8 mouse cellular contexts compared by ENCODE assay signal in the genomic region with DNA sequence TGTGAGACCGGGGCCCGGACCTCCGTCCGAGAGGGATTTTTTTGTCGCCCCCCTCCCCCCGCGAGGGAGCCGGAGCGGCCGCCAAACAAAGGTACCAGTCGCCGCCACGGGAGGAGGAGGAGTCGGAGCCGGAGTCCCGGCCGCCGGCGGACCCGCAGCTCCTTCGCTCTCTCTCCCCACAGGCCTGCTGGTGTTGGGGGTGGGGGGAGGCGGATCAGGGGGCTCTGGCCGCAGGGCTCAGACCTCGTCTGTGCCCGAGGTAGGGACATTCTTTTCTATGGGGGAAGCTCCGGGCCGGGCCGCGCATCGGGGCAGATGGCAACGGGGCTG. TPM values are rescaled to one million over a fixed set of nuclear protein-coding genes. Genes with fewer than 3 reads are reported as not detected.
DNase-seq lines count a peak whose midpoint lies in the region; ATAC-seq and TF ChIP-seq lines count a peak whose summit lies in the region.

No protein-coding gene starts in this region.

- peak overlapping the region; percentile 97 for H3K27ac ChIP-seq in kidney, embryonic 14.5 days (ENCODE audit: low read depth, low read length)
- H3K27ac ChIP-seq in bone marrow, adult 2 months (ENCODE audit: control insufficient read depth, insufficient read depth, low read depth, low read length, poor library complexity) = peak overlapping the region; percentile 97
- peak overlapping the region; percentile 97 for H3K27ac ChIP-seq in hindbrain, embryonic 12.5 days
- peak overlapping the region; percentile 98 for H3K27ac ChIP-seq in midbrain, embryonic 12.5 days (replicated peaks)

- no peak for TF ChIP-seq CTCF in bone marrow, adult 2 months (IDR thresholded peaks at IDR 0.05; ENCODE audit: control insufficient read depth, insufficient read depth, low read length)

- H3K4me3 ChIP-seq in kidney, embryonic 14.5 days (ENCODE audit: low read length) = peak overlapping the region; percentile 96
- H3K4me3 ChIP-seq in bone marrow, adult 2 months (replicated peaks; ENCODE audit: control insufficient read depth, low read depth, low read length) = peak overlapping the region; percentile 76
- H3K4me3 ChIP-seq in hindbrain, embryonic 12.5 days = peak overlapping the region; percentile 100
- peak overlapping the region; percentile 100 for H3K4me3 ChIP-seq in midbrain, embryonic 12.5 days

- ATAC-seq in kidney, embryonic 14.5 days (ENCODE audit: low FRiP score, low TSS enrichment) = peak; percentile 61
- peak; percentile 56 for ATAC-seq in hindbrain, embryonic 12.5 days (ENCODE audit: low FRiP score)
- peak; percentile 51 for ATAC-seq in midbrain, embryonic 12.5 days (ENCODE audit: low FRiP score, low read depth)

- peaks cover 7% of the 10 kb centered on the region; the same call in 1 of the 2 replicates for H3K36me3 ChIP-seq in kidney, embryonic 14.5 days (ENCODE audit: control insufficient read depth, insufficient read depth, low read length)
- peaks cover 11% of the 10 kb centered on the region; the same call in 1 of the 2 replicates for H3K36me3 ChIP-seq in hindbrain, embryonic 12.5 days
- peaks cover 3% of the 10 kb centered on the region; the same call in 1 of the 2 replicates for H3K36me3 ChIP-seq in midbrain, embryonic 12.5 days

- intact Hi-C loops in left cerebral cortex, postnatal 25 days (cut with DNase I) = loop anchor here (1.0 to 5.0 kb wide), 3 partner anchors 25 to 109 kb away; a partner anchor contains a TSS

- no peak for DNase-seq in kidney, adult 18-20 months
- DNase-seq in retina, postnatal 1 day = no peak
- no peak for DNase-seq in left cerebral cortex, postnatal 25 days (ENCODE audit: low spot score in 2 of 2)
- DNase-seq in ovary, postnatal 10 days (ENCODE audit: low spot score) = no peak

- peak overlapping the region; percentile 94 for H3K9ac ChIP-seq in kidney, embryonic 14.5 days (ENCODE audit: low read depth, low read length)
- H3K9ac ChIP-seq in hindbrain, embryonic 12.5 days = peak overlapping the region; percentile 99
- H3K9ac ChIP-seq in midbrain, embryonic 12.5 days (replicated peaks) = peak overlapping the region; percentile 100

- H3K4me1 ChIP-seq in kidney, embryonic 14.5 days (ENCODE audit: control insufficient read depth, insufficient read depth, low read length) = no peaks in the 10 kb centered on the region
- no peaks in the 10 kb centered on the region; the same call in 1 of the 2 replicates for H3K4me1 ChIP-seq in bone marrow, adult 2 months (ENCODE audit: control insufficient read depth, insufficient read depth, low read length)
- peaks cover 29% of the 10 kb centered on the region for H3K4me1 ChIP-seq in hindbrain, embryonic 12.5 days
- peaks cover 24% of the 10 kb centered on the region for H3K4me1 ChIP-seq in midbrain, embryonic 12.5 days

- H3K27me3 ChIP-seq in kidney, embryonic 14.5 days (ENCODE audit: control insufficient read depth, insufficient read depth, low read length) = no peaks in the 10 kb centered on the region
- H3K27me3 ChIP-seq in hindbrain, embryonic 12.5 days = no peaks in the 10 kb centered on the region
- H3K27me3 ChIP-seq in midbrain, embryonic 12.5 days = no peaks in the 10 kb centered on the region

- H3K4me2 ChIP-seq in kidney, embryonic 14.5 days (replicated peaks; ENCODE audit: low read depth, low read length) = peak overlapping the region; percentile 65
- peak overlapping the region; percentile 78 for H3K4me2 ChIP-seq in hindbrain, embryonic 12.5 days (replicated peaks)
- H3K4me2 ChIP-seq in midbrain, embryonic 12.5 days (replicated peaks) = peak overlapping the region; percentile 77

- WGBS in kidney, embryonic 14.5 days = 2% methylated on average over 13 of the region's 31 CpGs
- WGBS in bone marrow, adult 2 months = under 1% methylated on average over 31 of the region's 31 CpGs
- WGBS in hindbrain, embryonic 12.5 days = 0% methylated on average over 15 of the region's 31 CpGs
- 0% methylated on average over 14 of the region's 31 CpGs for WGBS in midbrain, embryonic 12.5 days

- H3K9me3 ChIP-seq in kidney, embryonic 14.5 days (ENCODE audit: control insufficient read depth, low read length) = no peaks in the 10 kb centered on the region
- no peaks in the 10 kb centered on the region for H3K9me3 ChIP-seq in hindbrain, embryonic 12.5 days (replicated peaks)
- no peaks in the 10 kb centered on the region for H3K9me3 ChIP-seq in midbrain, embryonic 12.5 days

- TF ChIP-seq POLR2A in bone marrow, adult 2 months (IDR thresholded peaks at IDR 0.05; ENCODE audit: borderline replicate concordance, control insufficient read depth, low read depth, low read length) = no peak

RNA-seq across cellular contexts. Expression of a gene that starts 0.6 kb away (rescaled TPM):
- polyA plus RNA-seq in kidney, embryonic 14.5 days (2014; fragmentation: Nextera tagmentation; extraction: Ambion mirVana) = 44.2 and 57.2 TPM in 2 replicates
- 12.9 and 17.3 TPM in 2 replicates for polyA plus RNA-seq in bone marrow, adult 2 months (2011; ENCODE audit: insufficient read depth, insufficient read length, low replicate concordance, missing spikeins)
- polyA plus RNA-seq in hindbrain, embryonic 12.5 days (2016; fragmentation: Nextera tagmentation; extraction: Ambion mirVana) = 68.1 and 76.6 TPM in 2 replicates
- polyA plus RNA-seq in midbrain, embryonic 12.5 days (2016; fragmentation: Nextera tagmentation; extraction: Ambion mirVana) = 73.7 and 84.0 TPM in 2 replicates
- 10 to 100 TPM; 61.4 to 62.7 TPM for total RNA-seq in left cerebral cortex, postnatal 25 days (2021)

RNA-seq across cellular contexts. Expression of a gene that starts 0.9 kb away (rescaled TPM):
- polyA plus RNA-seq in kidney, embryonic 14.5 days (2014; fragmentation: Nextera tagmentation; extraction: Ambion mirVana) = 67.1 and 68.7 TPM in 2 replicates
- polyA plus RNA-seq in bone marrow, adult 2 months (2011; ENCODE audit: insufficient read depth, insufficient read length, low replicate concordance, missing spikeins) = 25.2 and 31.0 TPM in 2 replicates
- 93.0 and 97.9 TPM in 2 replicates for polyA plus RNA-seq in hindbrain, embryonic 12.5 days (2016; fragmentation: Nextera tagmentation; extraction: Ambion mirVana)
- polyA plus RNA-seq in midbrain, embryonic 12.5 days (2016; fragmentation: Nextera tagmentation; extraction: Ambion mirVana) = 99.5 and 104 TPM in 2 replicates
- 10 to 100 TPM; 46.1 to 50.5 TPM for total RNA-seq in left cerebral cortex, postnatal 25 days (2021)

RNA-seq across cellular contexts. Expression of a gene that starts 24.5 kb away (rescaled TPM):
- polyA plus RNA-seq in kidney, embryonic 14.5 days (2014; fragmentation: Nextera tagmentation; extraction: Ambion mirVana) = 59.8 and 61.3 TPM in 2 replicates
- polyA plus RNA-seq in bone marrow, adult 2 months (2011; ENCODE audit: insufficient read depth, insufficient read length, low replicate concordance, missing spikeins) = 54.5 and 159 TPM in 2 replicates
- 78.7 and 86.3 TPM in 2 replicates for polyA plus RNA-seq in hindbrain, embryonic 12.5 days (2016; fragmentation: Nextera tagmentation; extraction: Ambion mirVana)
- polyA plus RNA-seq in midbrain, embryonic 12.5 days (2016; fragmentation: Nextera tagmentation; extraction: Ambion mirVana) = 86.9 and 88.2 TPM in 2 replicates
- total RNA-seq in left cerebral cortex, postnatal 25 days (2021) = 10 to 100 TPM; 76.5 to 79.1 TPM
